Mouse (Mus musculus): Measurements from ENCODE around the gene Ulk3. TPM values are rescaled to one million over a fixed set of nuclear protein-coding genes. Genes with fewer than 3 reads are reported as not detected.

Gene Ulk3
- total RNA-seq, 1 experiment = 7.3 TPM

- peak overlapping the region; percentile 81 to 97 for H3K4me3 ChIP-seq (ENCODE audit: insufficient read depth in 1 of 2, low read depth in 1 of 2, low read length in 2 of 2, poor library complexity in 1 of 2, severe bottlenecking in 1 of 2)
- no peak for TF ChIP-seq MAFK (IDR thresholded peaks at IDR 0.05; ENCODE audit: insufficient read depth, low read depth, low read length)
- no peak for TF ChIP-seq CHD2 (IDR thresholded peaks at IDR 0.05; ENCODE audit: low read depth, low read length)
- TF ChIP-seq ZC3H11A (IDR thresholded peaks at IDR 0.05; ENCODE audit: borderline replicate concordance, low read depth, low read length) = no peak
- TF ChIP-seq HCFC1 (IDR thresholded peaks at IDR 0.05; ENCODE audit: borderline replicate concordance, insufficient read depth, low read length) = no peak
- no peak for TF ChIP-seq ZNF384 (IDR thresholded peaks at IDR 0.05; ENCODE audit: low read depth, low read length)
Observed at GRCm38 (mm10) chr9:57644944-57645893, 56.0 kb downstream of the Ulk3 start.

More at GRCm38 (mm10) chr9:57644944-57645893, 56.0 kb downstream of the Ulk3 start:
- Histone ChIP-seq H3K9ac (ENCODE audit: insufficient read depth, low read depth, low read length, poor library complexity, severe bottlenecking) (peak overlapping the region; percentile 99), H3K4me1 (ENCODE audit: control insufficient read depth in 2 of 2, insufficient read depth in 2 of 2, low read length in 2 of 2, poor library complexity in 1 of 2) (peaks cover 2 to 27% of the 10 kb centered on the region in 2 experiments; a peak in 2 of 4 replicates), H3K27ac (ENCODE audit: insufficient read depth, low read depth, low read length, poor library complexity, severe bottlenecking) (peak overlapping the region; percentile 60; the same call in 1 of the 2 replicates), H3K36me3 (ENCODE audit: control insufficient read depth, insufficient read depth, low read length, poor library complexity, severe bottlenecking) (peaks cover 5% of the 10 kb centered on the region; the same call in 1 of the 2 replicates), H3K9me3 (ENCODE audit: control insufficient read depth, insufficient read depth, low read depth, low read length) (no peaks in the 10 kb centered on the region)
- in situ Hi-C loops (cut with MboI; ENCODE audit: low sequenced_read_pairs in 2 of 2, unreplicated experiment in 2 of 2) = no loop called here
- DNase-seq (ENCODE audit: low read depth, low spot score) = peak; percentile 67

Other genes with a start within 250 kb of the Ulk3 start
- gene Ppcdc, start 149.3 kb upstream of the Ulk3 start, total RNA-seq (2012; rRNA removed) = 41.7 and 48.5 TPM in 2 replicates
- 50.4 and 67.3 TPM in 2 replicates for gene Scamp5, start 121.4 kb upstream of the Ulk3 start, total RNA-seq (2012; rRNA removed)
- 40.9 and 48.7 TPM in 2 replicates for gene Rpp25, start 85.4 kb upstream of the Ulk3 start, total RNA-seq (2012; rRNA removed)
- gene Cox5a, start 68.2 kb upstream of the Ulk3 start, total RNA-seq (2012; rRNA removed) = 390 TPM in 2 replicates
- gene Fam219b, start 51.9 kb upstream of the Ulk3 start, total RNA-seq (2012; rRNA removed) = 10.2 and 10.8 TPM in 2 replicates
- gene Mpi, start 36.7 kb upstream of the Ulk3 start, total RNA-seq (2012; rRNA removed) = 42.3 and 45.2 TPM in 2 replicates
- 51.7 and 79.6 TPM in 2 replicates for gene Scamp2, start 28.5 kb upstream of the Ulk3 start, total RNA-seq (2012; rRNA removed)
- gene Cplx3, start 16.8 kb downstream of the Ulk3 start, total RNA-seq (2012; rRNA removed) = not detected in 2 replicates
- 0.22 TPM in 1 of 2 replicates, not detected in the other for gene Lman1l, start 31.3 kb downstream of the Ulk3 start, total RNA-seq (2012; rRNA removed)
- gene Csk, start 64.2 kb downstream of the Ulk3 start, total RNA-seq (2012; rRNA removed) = 27.1 and 32.2 TPM in 2 replicates
- gene Cyp1a2, start 94.3 kb downstream of the Ulk3 start, total RNA-seq (2012; rRNA removed) = 0.67 and 0.69 TPM in 2 replicates
- 0.74 and 1.0 TPM in 2 replicates for gene Cyp1a1, start 98.5 kb downstream of the Ulk3 start, total RNA-seq (2012; rRNA removed)
- 10.2 TPM in 2 replicates for gene Edc3, start 119.1 kb downstream of the Ulk3 start, total RNA-seq (2012; rRNA removed)
- gene Clk3, start 176.4 kb downstream of the Ulk3 start, total RNA-seq (2012; rRNA removed) = 38.3 and 41.5 TPM in 2 replicates
- gene Arid3b, start 247.3 kb downstream of the Ulk3 start, total RNA-seq (2012; rRNA removed) = 20.3 and 23.4 TPM in 2 replicates